Mouse (Mus musculus) urinary bladder, adult 2 months (tissue): ENCODE measurements around the gene Lyrm7. TPM values are rescaled to one million over a fixed set of nuclear protein-coding genes. Genes with fewer than 3 reads are reported as not detected.
A peak's percentile ranks its signal among the peaks of the same experiment; 100 is the strongest.
"Not testable (repeated sequence)": the region's sequence is repeated elsewhere in the genome, so short reads cannot be mapped to it uniquely, and the experiment has no call there.

ENCODE experiments used
- DNase-seq: peaks from one replicate; pipeline ENCODE4 v3.0.0; 2022; ENCODE audit warnings: low spot score
- polyA plus RNA-seq: library from polyadenylated mRNA; depleted of rRNA; stranded (reverse); fragments of >200 nt; gene quantifications from 2 replicates; pipeline ENCODE4 v1.2.3, GENCODE M21; 2012; rRNA removed

Gene Lyrm7
- 5.0 and 6.3 TPM in 2 replicates for polyA plus RNA-seq

DNA sequence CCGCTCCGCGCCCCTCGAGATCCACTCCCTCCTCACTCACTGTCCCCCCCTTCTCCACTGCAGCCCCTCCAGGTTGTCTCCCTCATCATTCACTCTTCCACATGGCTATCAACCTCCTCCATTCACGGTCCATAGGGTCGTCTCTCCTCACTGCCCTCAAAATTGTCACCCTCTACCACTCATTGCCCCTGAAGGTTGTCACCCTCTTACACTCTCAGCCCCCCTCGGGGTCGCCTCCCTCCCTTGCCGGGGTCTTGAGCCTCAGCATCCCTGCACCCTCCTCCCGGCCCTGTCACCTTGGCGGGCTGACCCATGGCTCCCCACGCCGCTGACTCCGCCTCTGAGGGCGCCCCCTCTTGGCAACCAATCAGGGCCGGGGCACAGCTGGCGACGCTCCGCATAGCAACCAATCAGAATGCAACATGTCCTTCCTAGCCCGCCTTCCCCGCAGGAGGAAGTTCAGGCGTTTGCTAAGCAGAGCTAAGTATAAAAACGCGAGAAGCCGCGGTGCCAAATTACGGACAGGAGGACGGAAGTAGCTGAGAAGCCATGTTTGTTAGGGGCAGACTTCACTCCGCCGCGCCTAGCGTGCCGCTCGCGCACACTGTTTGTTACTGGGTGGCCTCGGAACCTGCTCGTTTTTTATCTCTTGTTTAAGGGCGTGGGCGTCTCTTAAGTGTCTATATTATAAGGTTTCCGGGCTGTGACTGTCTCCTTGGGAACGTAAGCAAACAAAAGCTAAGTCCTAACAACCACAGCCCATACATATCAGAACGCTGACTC lies at the start of gene Lyrm7:
Gene Lyrm7 (minus strand): TSS at position 661 of the 783 bp plus-strand sequence.
- peak; percentile 94 for DNase-seq

DNA sequence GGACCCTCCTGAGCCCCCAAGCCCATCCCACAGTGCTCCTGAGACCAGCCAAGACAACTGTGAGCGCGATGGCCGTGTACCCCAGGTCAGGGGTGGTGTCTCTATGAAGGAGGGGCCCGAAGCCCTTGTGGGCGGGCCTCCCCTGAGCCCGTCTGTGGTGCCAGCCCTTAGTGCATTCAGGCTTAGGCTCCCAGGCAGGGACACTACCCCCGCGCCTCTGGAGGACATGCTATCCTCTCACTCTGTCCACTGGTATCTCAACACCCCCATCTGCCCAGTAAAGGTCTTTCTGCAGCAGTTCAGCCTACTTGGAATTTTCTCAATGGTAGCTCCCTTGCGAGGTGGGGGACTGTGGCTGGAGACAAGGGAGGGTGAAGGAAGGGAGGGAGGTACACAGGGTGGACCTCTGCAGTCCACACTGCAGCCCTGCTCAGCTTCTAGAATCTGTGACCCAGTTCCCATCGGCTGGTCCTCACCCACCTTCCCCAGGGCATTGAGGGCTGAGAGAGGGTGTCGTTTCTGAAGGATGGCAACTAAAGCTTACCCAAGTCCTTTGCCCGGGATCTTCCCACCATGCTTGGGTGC lies 49.5 kb upstream of the Lyrm7 start:
- DNase-seq, result no peak

DNA sequence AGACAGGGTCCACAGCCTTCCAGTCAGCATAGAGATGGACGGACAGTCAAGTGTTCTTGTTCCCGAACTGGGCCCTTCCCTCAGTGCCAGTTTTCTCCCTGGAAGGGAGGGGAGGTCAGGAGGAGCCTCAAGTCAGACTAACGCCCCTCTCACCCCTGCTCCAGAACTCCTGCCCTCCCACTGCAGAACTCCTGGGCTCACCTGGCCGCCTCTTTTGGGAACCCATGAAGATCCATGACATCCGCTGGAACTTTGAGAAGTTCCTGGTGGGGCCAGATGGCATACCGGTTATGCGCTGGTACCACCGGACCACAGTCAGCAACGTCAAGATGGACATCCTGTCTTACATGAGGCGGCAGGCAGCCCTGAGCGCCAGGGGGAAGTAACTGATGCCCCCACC lies 48.6 kb upstream of the Lyrm7 start:
- DNase-seq, result no peak

DNA sequence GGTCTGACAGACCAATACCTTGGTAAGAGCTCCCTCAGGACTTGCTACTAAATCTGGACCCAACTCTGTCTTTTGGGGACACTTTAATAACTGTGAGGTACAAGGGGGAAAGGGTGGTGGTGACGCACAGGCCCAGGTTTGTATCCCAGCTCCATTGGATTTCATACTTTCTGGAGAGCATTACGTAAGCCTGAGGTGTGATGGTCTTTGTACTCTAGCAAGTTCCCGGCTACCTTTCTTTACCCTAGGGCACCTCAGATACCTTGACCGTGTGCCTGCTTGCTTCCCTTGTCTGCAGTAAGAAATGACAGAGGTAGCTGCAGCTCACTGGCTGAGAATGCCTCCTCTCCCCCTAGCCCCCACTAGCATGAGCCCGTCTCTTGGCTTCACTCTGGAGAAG lies 46.5 kb upstream of the Lyrm7 start:
- no peak for DNase-seq

DNA sequence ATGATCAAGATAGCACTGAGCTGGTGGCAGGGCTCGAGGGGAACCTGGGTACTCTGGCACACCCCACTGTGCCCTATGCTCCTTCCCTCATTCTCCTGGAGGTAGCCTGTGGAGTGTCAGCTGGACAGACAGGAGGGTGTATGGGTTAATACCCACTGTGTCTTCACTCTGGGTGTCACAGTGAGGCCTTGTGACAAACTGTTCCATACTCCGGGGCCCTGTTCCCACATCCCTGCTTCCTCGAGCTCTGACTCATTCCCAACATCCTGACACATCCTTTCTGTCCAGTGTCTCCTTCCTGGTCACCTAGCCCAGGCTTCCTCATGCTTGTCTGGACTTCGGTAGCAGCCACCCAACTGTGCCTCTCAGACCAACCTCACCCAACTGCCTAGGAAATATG lies 45.8 kb upstream of the Lyrm7 start:
- DNase-seq, result no peak

DNA sequence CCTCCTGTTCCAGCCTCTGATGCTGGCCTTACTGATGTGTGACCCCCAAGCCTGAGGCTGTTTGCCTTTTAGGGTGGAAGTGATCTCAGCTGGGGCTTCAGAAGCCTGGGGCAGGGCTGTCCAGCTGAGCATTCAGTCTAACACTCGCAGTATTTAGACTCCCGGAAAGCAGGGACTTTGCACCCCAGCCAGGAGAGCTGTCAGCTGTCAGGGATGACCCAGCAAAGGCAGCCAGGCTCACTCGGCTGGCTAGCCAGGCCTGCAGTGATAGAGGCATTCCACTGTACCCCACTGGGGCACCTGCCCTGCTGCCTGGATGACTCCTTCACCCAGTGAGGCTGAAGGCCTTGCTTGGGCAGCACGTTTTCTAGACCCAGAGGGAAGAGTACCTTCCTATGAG lies 45.2 kb upstream of the Lyrm7 start:
- no peak for DNase-seq

DNA sequence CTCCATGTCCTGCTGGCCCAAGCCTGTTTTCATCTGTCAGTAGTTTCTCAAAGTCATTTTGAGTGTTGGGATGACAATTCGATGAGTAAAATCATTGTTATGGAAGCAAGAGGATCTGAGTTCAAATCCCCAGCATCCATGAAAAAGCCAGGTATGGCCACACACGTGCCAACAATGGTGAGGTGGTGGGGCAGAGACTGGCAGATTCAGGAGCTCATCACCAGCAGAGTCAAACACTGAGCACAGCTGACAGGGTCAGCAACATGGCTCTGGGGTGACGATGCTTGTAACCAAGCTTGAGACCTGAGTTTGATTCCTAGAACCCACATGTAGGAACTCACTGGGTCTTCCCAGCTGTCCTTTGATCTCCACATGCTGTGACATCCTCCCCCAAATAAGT lies 44.4 kb upstream of the Lyrm7 start:
- DNase-seq, result no peak

DNA sequence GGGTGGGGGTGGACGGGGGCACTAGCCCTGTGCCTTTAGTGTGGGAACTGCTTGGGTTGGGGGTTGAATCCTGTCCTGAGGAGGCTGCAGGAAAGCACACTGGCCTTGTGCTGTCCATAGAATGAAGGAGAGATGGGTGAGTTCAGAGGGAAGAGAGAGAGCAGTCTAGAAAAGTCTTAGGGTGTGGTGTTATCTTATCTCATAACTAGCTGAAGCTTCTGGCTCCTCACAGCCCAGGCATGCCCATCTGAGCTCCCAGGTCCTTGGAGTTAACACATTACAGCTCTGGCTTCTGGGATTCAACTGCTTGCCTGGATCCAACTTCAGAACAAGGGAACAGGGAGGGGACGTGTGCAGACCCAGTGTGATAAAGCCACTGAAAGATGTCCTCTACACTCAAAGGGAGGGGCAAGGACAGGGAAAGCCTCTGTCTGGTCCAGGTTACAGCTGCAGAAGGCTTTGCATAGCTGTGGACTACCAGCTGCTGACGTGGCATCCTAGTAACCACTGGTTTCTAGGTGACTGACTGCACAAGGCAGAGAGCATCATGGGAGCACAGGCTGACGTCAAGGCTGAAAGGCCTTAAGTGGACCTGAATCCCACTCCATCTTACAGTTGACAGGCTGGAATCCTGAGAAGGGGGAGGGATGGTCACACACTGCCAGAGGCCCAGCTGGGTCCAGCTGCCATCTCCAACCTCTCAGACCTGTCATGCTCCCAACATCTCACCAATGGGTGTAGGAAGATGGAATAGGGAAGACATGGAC lies 43.4 kb upstream of the Lyrm7 start:
- no peak for DNase-seq

DNA sequence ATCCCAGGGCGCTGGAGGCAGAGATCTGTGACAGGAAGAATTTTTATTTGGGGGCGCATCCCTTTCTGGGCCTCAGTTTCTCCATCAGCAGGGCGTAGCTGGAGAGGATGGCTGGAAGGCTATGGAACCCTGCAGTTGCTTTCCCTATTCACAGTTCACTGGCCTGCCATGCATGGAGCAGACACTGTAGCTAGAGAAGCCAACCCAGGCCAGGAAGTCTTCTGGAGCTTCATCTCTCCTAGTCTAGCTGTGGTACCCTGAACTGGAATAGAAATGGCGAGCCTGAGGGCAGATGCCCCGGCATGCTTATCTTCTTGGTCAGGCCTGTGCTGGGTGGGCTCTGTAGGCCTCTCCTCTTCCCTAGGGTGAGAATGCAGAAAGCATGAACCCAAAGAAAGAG lies 42.6 kb upstream of the Lyrm7 start:
- no peak for DNase-seq

DNA sequence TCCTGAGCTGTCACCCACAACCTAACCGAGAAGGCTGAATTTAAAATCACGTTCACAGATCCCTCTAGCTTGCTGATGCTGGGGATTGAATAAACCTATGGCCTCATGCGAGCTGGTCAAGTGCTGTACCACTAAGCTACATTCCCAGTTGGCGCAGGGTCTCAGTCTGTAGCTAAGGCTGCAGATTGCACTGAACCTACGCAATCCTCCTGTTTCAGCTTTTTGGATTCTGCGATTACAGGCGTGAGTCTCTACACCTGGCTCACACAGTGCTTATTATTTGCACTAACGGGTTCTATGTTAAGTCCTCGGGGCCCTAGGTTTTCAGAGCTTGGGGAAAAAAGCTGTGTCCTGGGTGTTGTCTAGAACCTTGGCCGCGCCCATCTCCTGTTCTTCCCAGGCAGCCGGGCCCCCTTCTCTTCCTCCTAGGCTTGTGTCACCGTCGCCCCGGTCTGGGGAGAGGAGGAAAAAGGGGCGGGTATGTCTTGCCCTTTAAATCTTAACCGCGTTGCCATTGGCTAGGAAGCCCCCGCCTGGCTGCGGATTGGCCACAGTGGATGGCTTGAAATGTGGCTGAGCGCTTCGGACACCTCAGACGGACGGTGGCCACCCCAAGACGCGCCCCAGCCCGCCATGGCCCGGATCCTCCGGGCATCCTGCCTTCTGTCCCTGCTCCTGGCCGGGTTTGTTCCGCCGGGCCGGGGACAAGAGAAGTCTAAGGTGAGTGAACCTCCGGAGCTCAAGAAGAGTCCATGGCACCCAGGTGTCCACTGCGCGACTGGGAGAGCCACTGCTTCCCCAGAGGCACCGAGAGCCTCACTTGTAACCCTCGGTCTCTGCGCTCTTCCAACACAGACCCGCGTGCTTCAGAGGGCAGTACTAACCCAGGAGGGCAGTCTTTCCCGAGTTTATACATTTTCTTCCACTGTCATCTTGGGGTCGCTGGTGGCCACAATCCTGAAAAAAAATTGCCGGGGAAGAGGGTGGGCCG lies 41.9 kb upstream of the Lyrm7 start, which contains the start of gene Gpx3:
Gene Gpx3 (plus strand): TSS at position 121 of the 991 bp plus-strand sequence.
- DNase-seq, result peak; percentile 41

DNA sequence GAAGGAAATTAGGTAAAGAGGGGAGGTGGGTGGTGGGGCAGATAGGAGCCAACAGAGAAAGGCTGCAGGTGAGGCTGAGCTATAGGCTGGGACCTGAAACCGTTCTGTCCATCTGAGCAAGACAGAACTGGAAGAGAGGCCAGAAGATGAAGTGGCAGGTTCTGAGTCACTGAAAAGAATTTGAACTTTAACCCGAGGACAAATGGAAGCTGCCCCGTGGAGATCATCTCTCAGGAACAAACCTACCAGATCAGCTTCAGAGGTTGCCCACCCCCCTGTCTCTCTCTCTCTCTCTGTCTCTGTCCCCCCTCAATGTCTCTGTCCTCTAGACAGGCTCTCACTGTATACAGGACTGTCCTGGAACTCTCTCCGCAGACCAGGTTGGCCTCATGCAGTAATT lies 38.9 kb upstream of the Lyrm7 start:
- DNase-seq, result no peak

DNA sequence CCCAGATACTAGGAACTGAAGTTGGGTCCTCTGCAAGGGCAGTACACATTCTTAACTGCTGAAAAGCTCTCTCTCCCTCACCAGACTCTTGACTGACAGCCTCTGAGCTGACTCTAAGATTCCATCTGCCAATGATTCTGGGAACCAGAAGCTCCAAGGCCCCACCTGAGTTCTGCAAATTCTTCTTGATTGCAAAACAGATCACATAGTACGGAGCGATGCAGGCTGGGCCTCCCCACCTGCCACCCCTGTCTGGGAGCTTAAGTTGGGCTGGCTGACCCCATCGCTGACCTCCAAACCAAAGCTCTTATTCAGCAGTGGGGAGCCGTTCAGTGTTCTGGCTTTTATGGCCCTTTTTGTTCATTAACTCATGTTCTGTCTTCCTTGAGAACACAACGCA lies 36.8 kb upstream of the Lyrm7 start:
- DNase-seq, result no peak

DNA sequence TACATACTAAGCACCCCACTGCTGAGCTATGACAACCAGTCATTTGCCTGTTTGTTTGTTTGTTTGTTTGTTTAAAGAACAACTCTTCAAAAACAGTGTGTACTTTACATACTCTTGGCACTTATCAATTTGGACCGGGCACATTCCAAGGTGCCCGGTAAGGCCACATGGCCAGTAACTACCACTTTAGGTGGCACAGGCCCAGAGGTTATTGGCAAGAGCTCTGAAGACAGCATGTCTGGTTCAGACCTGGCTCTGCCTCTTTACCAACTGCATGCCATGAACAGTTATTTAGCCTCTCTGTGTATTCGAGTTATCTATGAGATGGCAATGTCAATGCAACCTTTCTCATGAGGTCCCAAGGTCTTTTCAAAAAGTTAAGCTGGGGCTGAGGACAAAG lies 35.9 kb upstream of the Lyrm7 start:
- DNase-seq, result not testable (repeated sequence)

DNA sequence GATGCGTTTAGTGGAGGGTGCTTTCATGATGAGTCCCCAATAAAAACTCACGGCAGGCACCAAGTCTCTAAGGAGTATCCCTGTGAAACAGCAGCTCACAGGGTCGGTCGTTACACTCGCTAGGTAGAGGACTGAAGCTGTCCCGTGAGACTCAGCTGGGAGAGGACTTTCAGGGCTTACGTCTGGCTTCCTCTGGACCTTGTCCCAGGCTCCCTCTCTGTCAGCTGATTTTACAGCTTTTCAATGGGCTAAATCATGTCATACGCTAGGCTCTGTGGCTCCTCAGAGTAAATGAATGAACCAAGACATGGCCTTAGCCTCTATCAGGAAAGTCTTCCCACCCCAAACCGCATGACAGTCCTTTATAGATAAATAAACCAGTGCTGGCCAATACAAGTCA lies 33.9 kb upstream of the Lyrm7 start:
- no peak for DNase-seq

DNA sequence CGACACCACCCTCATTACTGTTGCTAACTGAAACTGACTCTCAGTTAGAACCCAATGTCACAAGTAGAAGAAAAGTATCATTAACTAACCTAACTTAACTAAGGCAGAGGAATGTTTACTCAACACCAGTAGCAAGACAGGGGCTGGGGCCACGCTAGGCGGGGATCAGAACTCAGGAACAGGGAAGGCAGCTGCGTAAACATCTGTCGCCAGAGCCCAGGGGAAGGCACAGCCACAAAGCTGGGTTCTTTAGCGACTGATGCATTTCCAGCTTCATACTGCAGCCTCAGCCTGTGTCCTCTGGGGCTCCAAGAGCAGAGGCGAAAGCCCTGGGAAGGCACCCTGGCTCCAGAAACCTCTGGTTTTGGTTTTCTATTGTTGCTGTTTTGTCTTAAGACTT lies 31.4 kb upstream of the Lyrm7 start:
- DNase-seq, result no peak

DNA sequence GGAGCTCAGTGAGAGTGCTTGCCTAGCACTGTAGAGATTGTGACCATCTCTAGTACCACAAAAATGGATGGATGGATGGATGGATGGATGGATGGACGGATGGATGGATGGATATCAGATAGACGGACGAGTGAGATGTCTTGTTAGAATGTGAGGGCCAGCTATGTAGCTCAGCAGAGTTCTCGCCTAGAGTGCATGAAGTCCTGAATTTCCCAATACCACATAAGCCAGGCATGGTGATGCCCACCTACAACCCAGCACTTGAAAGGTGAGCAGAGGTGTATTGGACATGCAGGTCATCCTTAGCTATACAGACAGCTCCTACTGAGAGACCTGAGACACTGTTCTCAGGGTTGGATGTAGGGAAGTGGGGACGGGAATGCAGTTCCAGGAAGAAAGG lies 30.6 kb upstream of the Lyrm7 start:
- DNase-seq, result no peak

DNA sequence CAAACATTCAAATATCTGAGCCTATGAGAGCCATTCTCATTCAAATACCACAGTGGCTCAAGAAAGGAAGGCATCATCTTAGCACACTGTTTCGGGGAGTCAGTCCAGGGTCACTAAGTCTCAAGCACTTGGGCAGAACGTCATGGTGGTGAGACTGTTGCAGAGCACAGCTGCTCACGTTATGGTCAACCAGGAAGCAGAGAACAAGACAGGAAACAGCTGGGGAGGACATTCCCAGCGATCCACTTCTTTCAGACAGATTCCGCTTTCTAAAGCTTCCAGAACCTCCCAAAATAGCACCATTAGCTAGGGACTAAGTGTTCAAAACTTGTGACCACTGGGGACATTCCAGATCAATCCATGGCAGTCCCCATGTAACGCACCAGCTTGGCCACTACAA lies 27.2 kb upstream of the Lyrm7 start:
- DNase-seq, result no peak

DNA sequence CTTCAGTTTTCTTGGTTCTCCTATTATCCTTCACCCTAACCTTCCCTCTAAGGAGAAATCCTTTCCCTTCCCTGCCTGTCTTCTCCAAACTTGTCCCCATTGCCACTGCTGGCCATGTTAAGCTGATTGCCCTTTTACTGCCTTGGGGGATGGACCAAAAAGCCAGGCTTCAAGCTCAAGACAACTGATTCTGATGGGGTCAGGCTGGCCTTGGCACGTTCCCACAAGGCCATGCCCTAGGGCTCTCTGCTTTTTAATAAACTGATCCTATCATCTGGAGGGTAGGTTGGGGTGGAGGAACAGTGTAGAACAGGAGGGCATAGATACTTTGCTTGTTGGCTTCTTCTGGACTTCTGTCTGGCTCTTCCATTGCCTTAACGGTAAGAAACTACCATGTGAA lies 24.7 kb upstream of the Lyrm7 start:
- no peak for DNase-seq

DNA sequence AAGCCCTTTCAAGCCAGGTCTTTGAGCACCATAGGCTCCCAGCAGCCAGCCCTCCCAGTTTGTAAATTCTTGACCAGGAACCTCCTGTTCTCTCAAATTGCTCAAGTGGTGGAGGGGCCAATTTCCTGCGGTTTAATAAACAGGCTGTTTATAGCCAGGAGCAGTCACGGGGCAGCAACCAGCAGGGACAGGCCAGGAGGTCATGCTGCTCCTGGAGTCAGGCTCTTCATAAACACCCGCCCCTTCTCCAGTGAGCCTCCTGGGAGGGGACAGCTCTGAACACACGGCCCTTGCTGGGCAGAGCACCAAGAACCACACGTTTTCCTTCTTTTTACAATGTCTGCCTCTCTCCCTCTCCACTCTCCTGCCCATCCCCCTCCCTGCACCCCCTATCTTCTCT lies 24.2 kb upstream of the Lyrm7 start:
- DNase-seq, result no peak

DNA sequence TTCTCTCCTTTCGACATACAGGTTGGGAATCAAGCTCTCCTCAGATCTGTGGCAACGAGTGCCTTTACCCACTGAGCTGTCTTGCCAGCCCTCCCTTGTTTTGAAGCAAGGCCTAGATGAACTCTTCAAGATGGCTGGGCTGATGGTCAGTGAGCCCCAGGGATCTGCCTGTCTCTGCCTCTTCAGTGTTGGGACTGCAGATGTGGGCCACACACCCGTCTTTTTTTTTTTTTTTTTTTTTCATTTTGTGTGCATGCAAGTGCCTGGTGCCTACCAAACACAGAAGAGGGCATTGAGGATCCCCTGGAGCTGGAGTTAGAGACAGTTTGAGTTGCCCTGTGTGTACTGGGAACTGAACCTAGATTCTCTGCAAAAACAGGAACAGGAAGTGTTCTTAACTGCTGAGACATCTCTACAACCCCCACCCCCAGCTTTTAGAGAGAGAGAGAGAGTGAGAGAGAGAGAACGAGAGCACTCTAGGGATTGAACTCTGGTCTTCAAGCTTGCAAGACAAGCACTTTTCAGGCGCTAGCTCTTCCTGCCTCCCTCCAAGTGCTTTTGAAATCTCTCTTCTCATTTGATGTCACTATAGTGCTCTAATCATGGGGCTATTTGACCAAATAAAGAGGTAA lies 23.6 kb upstream of the Lyrm7 start:
- DNase-seq, result no peak

DNA sequence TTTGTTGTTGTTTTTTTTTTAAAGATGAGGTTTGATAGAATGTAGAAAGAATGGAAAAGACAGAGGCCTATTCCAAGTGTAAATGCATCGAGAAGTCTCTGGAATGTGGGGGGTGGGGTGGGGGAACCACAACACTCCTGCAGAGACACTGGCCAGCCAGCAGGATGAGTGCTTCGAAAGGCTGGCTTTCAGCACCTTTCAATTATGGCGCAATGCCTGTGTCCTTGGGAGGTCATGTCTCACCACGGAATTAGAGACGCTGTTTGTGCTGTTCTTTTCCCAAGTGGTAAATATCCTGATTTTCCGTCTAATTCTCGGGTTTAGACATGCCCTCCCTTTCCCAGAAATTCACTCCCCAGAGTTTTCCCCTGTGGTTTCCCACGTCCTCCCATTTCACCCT lies 22.0 kb upstream of the Lyrm7 start:
- no peak for DNase-seq
